Mouse (Mus musculus): ENCODE measurements around the gene Gm49322. TPM values are rescaled to one million over a fixed set of nuclear protein-coding genes. Genes with fewer than 3 reads are reported as not detected.

Gene Gm49322
- total and polyA plus RNA-seq, 3 experiments: 0.28 to 1.8 (median 1.1) TPM

GRCm38 (mm10) chr10:80609269-80609924 is 3.6 kb downstream of the Gm49322 start:
- TF ChIP-seq MAX (IDR thresholded peaks at IDR 0.05; ENCODE audit: low read length) (no peak), JUND (conservative IDR thresholded peaks at IDR 0.05; ENCODE audit: low read depth, low read length) (no peak), MAFK (IDR thresholded peaks at IDR 0.05; ENCODE audit: insufficient replicate concordance, low read length) (no peak), ZMIZ1 (IDR thresholded peaks at IDR 0.05; ENCODE audit: low read depth, low read length) (no peak), TCF12 (IDR thresholded peaks at IDR 0.05; ENCODE audit: low read depth, low read length) (no peak), TBP (conservative IDR thresholded peaks at IDR 0.05; ENCODE audit: low read depth, low read length) (no peak), SIN3A (IDR thresholded peaks at IDR 0.05; ENCODE audit: low read length) (no peak), USF1 (IDR thresholded peaks at IDR 0.05; ENCODE audit: low read depth, low read length) (no peak), USF2 (conservative IDR thresholded peaks at IDR 0.05; ENCODE audit: low read depth, low read length) (no peak), BHLHE40 (IDR thresholded peaks at IDR 0.05; ENCODE audit: low read depth, low read length) (no peak), PAX5 (IDR thresholded peaks at IDR 0.05; ENCODE audit: low read length) (no peak), ZC3H11A (IDR thresholded peaks at IDR 0.05; ENCODE audit: low read depth, low read length) (no peak), EP300 (IDR thresholded peaks at IDR 0.05; ENCODE audit: low read length) (no peak), E2F4 (IDR thresholded peaks at IDR 0.05; ENCODE audit: insufficient replicate concordance, low read depth, low read length) (no peak), RCOR1 (conservative IDR thresholded peaks at IDR 0.05; ENCODE audit: low read depth, low read length) (no peak), SMC3 (IDR thresholded peaks at IDR 0.05; ENCODE audit: low read depth, low read length) (no peak)
- dilution Hi-C loops (cut with MboI; ENCODE audit: extremely low pct_ligation_motif_present, extremely low pct_unique_long_range_greater_than_20kb, low sequenced_read_pairs): no loop called here
- no peak overlapping the region for H3K27ac ChIP-seq (ENCODE audit: insufficient read depth, low read depth)
- H3K9ac ChIP-seq (ENCODE audit: insufficient read depth, low read depth): no peak overlapping the region
- no peak overlapping the region for H3K4me2 ChIP-seq (ENCODE audit: insufficient read depth, low read depth, poor library complexity, severe bottlenecking)
- H3K4me3 ChIP-seq (replicated peaks in 1 of 3; ENCODE audit: low read depth in 2 of 3, low read length in 2 of 3, poor library complexity in 1 of 3): no peak overlapping the region
- in situ Hi-C loops (cut with MboI; ENCODE audit: low pct_ligation_motif_present, low pct_unique_long_range_greater_than_20kb, low sequenced_read_pairs): no loop called here
- H3K36me3 ChIP-seq (replicated peaks in 1 of 2; ENCODE audit: control insufficient read depth in 1 of 2, insufficient read depth in 1 of 2, low read length in 1 of 2): peaks cover 65 to 90% of the 10 kb centered on the region in 2 experiments
- no peaks in the 10 kb centered on the region for H3K27me3 ChIP-seq (replicated peaks)
- peaks cover 22 to 67% of the 10 kb centered on the region in 2 experiments for H3K4me1 ChIP-seq (ENCODE audit: control insufficient read depth in 1 of 2, insufficient read depth in 2 of 2)
- peaks cover 22% of the 10 kb centered on the region for H3K79me2 ChIP-seq (replicated peaks; ENCODE audit: control insufficient read depth, extremely low read depth, insufficient read depth, poor library complexity, severe bottlenecking)
- DNase-seq (ENCODE audit: extremely low read depth): no peak
- H3K9me3 ChIP-seq (replicated peaks; ENCODE audit: low read length): no peaks in the 10 kb centered on the region

GRCm38 (mm10) chr10:80610116-80610785 is 4.4 kb downstream of the Gm49322 start:
- dilution Hi-C loops (cut with MboI; ENCODE audit: extremely low pct_ligation_motif_present, extremely low pct_unique_long_range_greater_than_20kb, low sequenced_read_pairs) (no loop called here), in situ Hi-C loops (cut with MboI; ENCODE audit: low pct_ligation_motif_present, low pct_unique_long_range_greater_than_20kb, low sequenced_read_pairs) (loop anchor here (5.0 kb wide), 1 partner anchor 72 kb away; no protein-coding TSS in a partner anchor)
- peaks cover 70 to 90% of the 10 kb centered on the region in 2 experiments for H3K36me3 ChIP-seq (replicated peaks in 1 of 2; ENCODE audit: control insufficient read depth in 1 of 2, insufficient read depth in 1 of 2, low read length in 1 of 2)
- H3K4me2 ChIP-seq (ENCODE audit: insufficient read depth, low read depth, poor library complexity, severe bottlenecking): no peak overlapping the region
- peaks cover 14% of the 10 kb centered on the region for H3K79me2 ChIP-seq (replicated peaks; ENCODE audit: control insufficient read depth, extremely low read depth, insufficient read depth, poor library complexity, severe bottlenecking)
- H3K27ac ChIP-seq (ENCODE audit: insufficient read depth, low read depth): peak overlapping the region; percentile 8; the same call in 1 of the 2 replicates
- no peak overlapping the region for H3K4me3 ChIP-seq (replicated peaks in 1 of 3; ENCODE audit: low read depth in 2 of 3, low read length in 2 of 3, poor library complexity in 1 of 3)
- no peak for DNase-seq (ENCODE audit: extremely low read depth)
- TF ChIP-seq IRF4 (IDR thresholded peaks at IDR 0.05; ENCODE audit: low read depth, low read length) (no peak), ZMIZ1 (IDR thresholded peaks at IDR 0.05; ENCODE audit: low read depth, low read length) (no peak), MAX (IDR thresholded peaks at IDR 0.05; ENCODE audit: low read length) (no peak), GABPA (IDR thresholded peaks at IDR 0.05; ENCODE audit: insufficient replicate concordance, low read depth, low read length) (no peak), CHD2 (IDR thresholded peaks at IDR 0.05; ENCODE audit: low read length) (no peak), MAFK (IDR thresholded peaks at IDR 0.05; ENCODE audit: insufficient replicate concordance, low read length) (no peak), POLR2AphosphoS2 (IDR thresholded peaks at IDR 0.05; ENCODE audit: low read depth, low read length) (no peak), POLR2A (IDR thresholded peaks at IDR 0.05; ENCODE audit: low read depth, low read length) (no peak), HCFC1 (IDR thresholded peaks at IDR 0.05; ENCODE audit: low read depth, low read length) (no peak), ZKSCAN1 (IDR thresholded peaks at IDR 0.05; ENCODE audit: borderline replicate concordance, low read depth, low read length) (no peak), EP300 (IDR thresholded peaks at IDR 0.05; ENCODE audit: low read length) (no peak), NELFE (IDR thresholded peaks at IDR 0.05; ENCODE audit: low read depth, low read length) (no peak), PAX5 (IDR thresholded peaks at IDR 0.05; ENCODE audit: low read length) (no peak), KAT2A (IDR thresholded peaks at IDR 0.05; ENCODE audit: insufficient replicate concordance, low read length) (no peak), ELF1 (IDR thresholded peaks at IDR 0.05; ENCODE audit: low read depth, low read length) (no peak), CTCF (conservative IDR thresholded peaks at IDR 0.05 in 1 of 2, IDR thresholded peaks at IDR 0.05 in 1 of 2; ENCODE audit: low read depth in 2 of 2, low read length in 2 of 2) (no peak), TBP (conservative IDR thresholded peaks at IDR 0.05; ENCODE audit: low read depth, low read length) (no peak)
- H3K9me3 ChIP-seq (replicated peaks; ENCODE audit: low read length): no peaks in the 10 kb centered on the region
- no peaks in the 10 kb centered on the region for H3K27me3 ChIP-seq (replicated peaks)
- no peak overlapping the region for H3K9ac ChIP-seq (ENCODE audit: insufficient read depth, low read depth)
- H3K4me1 ChIP-seq (ENCODE audit: control insufficient read depth in 1 of 2, insufficient read depth in 2 of 2): peaks cover 15 to 60% of the 10 kb centered on the region in 2 experiments

Data from CH12.LX (cell line).